Mouse (Mus musculus) E14TG2a.4 (cell line): Measurements from ENCODE around the gene Tceal9.

Experiments used
- H3K27me3 ChIP-seq: 2 replicates; pipeline ENCODE4 v1.6.1; 2014; ENCODE audit warnings: low read length, control low read depth; ENCODE audit not compliant: insufficient read depth
- H3K36me3 ChIP-seq: 2 replicates; pipeline ENCODE4 v1.6.1; 2014; ENCODE audit warnings: low read length, control low read depth; ENCODE audit not compliant: insufficient read depth
- H3K4me1 ChIP-seq: replicated peaks from 2 replicates; pipeline ENCODE4 v1.6.1; 2014; ENCODE audit warnings: low read depth, low read length, control low read depth
- H3K4me3 ChIP-seq: replicated peaks from 2 replicates; pipeline ENCODE4 v1.5.1; 2014; ENCODE audit warnings: mild to moderate bottlenecking, low read length
- H3K9me3 ChIP-seq: 2 replicates; pipeline ENCODE4 v1.6.1; 2014; ENCODE audit warnings: low read length, control low read depth
- CTCF ChIP-seq: conservative IDR thresholded peaks from 2 replicates; pipeline ENCODE4 v1.5.1; 2014; ENCODE audit warnings: low read length
- NANOG ChIP-seq: IDR thresholded peaks from 2 replicates; pipeline ENCODE4 v1.6.1; 2014; ENCODE audit warnings: borderline replicate concordance, low read length, mixed read lengths
- POU5F1 ChIP-seq: IDR thresholded peaks from 2 replicates; pipeline ENCODE4 v1.6.1; 2014; ENCODE audit warnings: low read length, borderline replicate concordance

Tceal9 gene

GRCm38 (mm10) chrX:136290817-136291281, 46.0 kb downstream of the Tceal9 start:
- H3K36me3 ChIP-seq: no peaks in the 10 kb centered on the region
- H3K27me3 ChIP-seq: no peaks in the 10 kb centered on the region
- peaks cover 6% of the 10 kb centered on the region; the same call in 1 of the 2 replicates for H3K4me1 ChIP-seq
- TF ChIP-seq NANOG (no peak), POU5F1 (no peak), CTCF (no peak)
- no peak overlapping the region for H3K4me3 ChIP-seq
- peaks cover 7% of the 10 kb centered on the region; the same call in 1 of the 2 replicates for H3K9me3 ChIP-seq
